Mouse (Mus musculus) limb, embryonic 14.5 days (tissue): ENCODE results near the gene Kmt2c. TPM values are rescaled to one million over a fixed set of nuclear protein-coding genes. Genes with fewer than 3 reads are reported as not detected.
"Not testable (repeated sequence)": the region's sequence is repeated elsewhere in the genome, so short reads cannot be mapped to it uniquely, and the experiment has no call there.

ENCODE experiments used
- ATAC-seq: fragments of 200-750 bp; cut with Nextera tagmentation; 2 replicates; pipeline ENCODE4 v1.8.0; 2017; ENCODE audit warnings: low read depth, moderate number of reproducible peaks, moderate TSS enrichment; ENCODE audit not compliant: low FRiP score
- DNase-seq: peaks from one replicate; pipeline ENCODE4 v3.0.0-alpha.2; 2015; ENCODE audit warnings: low spot score
- H3K27ac ChIP-seq: fragments of 300-500 bp; sonication (generic); replicated peaks from 2 replicates; pipeline ENCODE4 v1.5.1; 2014; ENCODE audit warnings: low read depth, mild to moderate bottlenecking, low read length, moderate library complexity, mixed read lengths
- H3K27me3 ChIP-seq: fragments of 300-500 bp; sonication (generic); 2 replicates; pipeline ENCODE4 v1.6.1; 2014; ENCODE audit warnings: low read length, mixed read lengths; ENCODE audit not compliant: control insufficient read depth, insufficient read depth
- H3K36me3 ChIP-seq: fragments of 300-500 bp; sonication (generic); 2 replicates; pipeline ENCODE4 v1.6.1; 2014; ENCODE audit warnings: mild to moderate bottlenecking, low read length, moderate library complexity, mixed read lengths; ENCODE audit not compliant: control insufficient read depth, insufficient read depth
- H3K4me1 ChIP-seq: fragments of 300-500 bp; sonication (generic); 2 replicates; pipeline ENCODE4 v1.6.1; 2014; ENCODE audit warnings: antibody characterized with exemption, low read length, mixed read lengths; ENCODE audit not compliant: control insufficient read depth, insufficient read depth
- H3K4me2 ChIP-seq: fragments of 300-500 bp; sonication (generic); replicated peaks from 2 replicates; pipeline ENCODE4 v1.6.1; 2014; ENCODE audit warnings: low read depth, mild to moderate bottlenecking, low read length, moderate library complexity; ENCODE audit not compliant: severe bottlenecking
- H3K4me3 ChIP-seq: fragments of 300-500 bp; sonication (generic); replicated peaks from 2 replicates; pipeline ENCODE4 v1.5.1; 2014; ENCODE audit warnings: low read length
- H3K9ac ChIP-seq: fragments of 300-500 bp; sonication (generic); 2 replicates; pipeline ENCODE4 v1.6.1; 2014; ENCODE audit warnings: mild to moderate bottlenecking, low read depth, low read length, moderate library complexity; ENCODE audit not compliant: severe bottlenecking
- H3K9me3 ChIP-seq: fragments of 300-500 bp; sonication (generic); 2 replicates; pipeline ENCODE4 v1.6.1; 2016; ENCODE audit warnings: low read length; ENCODE audit not compliant: control insufficient read depth
- POLR2A ChIP-seq: fragments of 200-500 bp; IDR thresholded peaks from 2 replicates; pipeline ENCODE4 v1.8.0; 2012; ENCODE audit warnings: inconsistent platforms, mild to moderate bottlenecking, moderate library complexity, borderline replicate concordance; ENCODE audit not compliant: insufficient read depth, insufficient read length; ENCODE audit errors: extremely low read depth
- WGBS: fragments of 180-500 bp; shearing (Covaris S2); extraction: QIAGEN DNeasy Blood & Tissue Kit; methylation state at CpG from one replicate; pipeline ENCODE4 v1.1.7; 2014; 5-methylcytosine and 5-hydroxymethylcytosine counted together
- polyA plus RNA-seq, 2 experiments: library from polyadenylated mRNA; depleted of rRNA in 1 of 2; stranded (reverse) in 1 of 2; unstranded in 1 of 2; fragments of >200 nt; fragmentation: Nextera tagmentation in 1 of 2; extraction: Ambion mirVana in 1 of 2; gene quantifications; 2 replicates each; pipeline versions ENCODE4 v1.2.1 to v1.2.3; 2012 to 2014

The Kmt2c gene
- polyA plus RNA-seq, 2 experiments = 19.8 to 26.5 TPM

DNA sequence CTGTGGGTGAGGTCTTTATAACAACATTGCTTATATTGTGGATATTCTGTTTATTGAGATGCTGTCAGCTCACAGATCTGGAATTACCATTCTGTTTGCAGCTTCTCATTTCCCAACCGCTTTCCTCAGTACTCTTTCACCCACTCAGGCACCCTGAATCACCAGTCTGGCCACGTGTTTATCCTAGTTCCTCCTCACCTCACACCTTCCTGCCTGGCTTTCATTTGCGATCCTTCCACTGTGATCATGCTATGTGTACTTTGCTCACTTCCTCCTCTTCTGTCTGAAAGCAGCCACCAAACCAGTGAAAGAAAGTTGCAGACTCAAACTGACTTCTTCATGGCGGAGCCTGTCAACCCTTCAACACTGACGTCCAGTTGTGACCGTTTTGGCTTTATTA is 255.5 kb downstream of the Kmt2c start:
- 0 out of 2 replicates have a peak, but pooled peaks cover 3% of the 10 kb centered on the region for H3K4me1 ChIP-seq
- no peaks in the 10 kb centered on the region for H3K27me3 ChIP-seq
- ATAC-seq (no peak), DNase-seq (no peak)
- WGBS = 85% methylated on average over 6 of the region's 6 CpGs
- H3K4me3 ChIP-seq = no peak overlapping the region
- no peak overlapping the region for H3K4me2 ChIP-seq
- peaks cover 5% of the 10 kb centered on the region; the same call in 1 of the 2 replicates for H3K36me3 ChIP-seq
- H3K9me3 ChIP-seq = no peaks in the 10 kb centered on the region
- H3K27ac ChIP-seq = no peak overlapping the region
- no peak overlapping the region for H3K9ac ChIP-seq
- no peak for TF ChIP-seq POLR2A

DNA sequence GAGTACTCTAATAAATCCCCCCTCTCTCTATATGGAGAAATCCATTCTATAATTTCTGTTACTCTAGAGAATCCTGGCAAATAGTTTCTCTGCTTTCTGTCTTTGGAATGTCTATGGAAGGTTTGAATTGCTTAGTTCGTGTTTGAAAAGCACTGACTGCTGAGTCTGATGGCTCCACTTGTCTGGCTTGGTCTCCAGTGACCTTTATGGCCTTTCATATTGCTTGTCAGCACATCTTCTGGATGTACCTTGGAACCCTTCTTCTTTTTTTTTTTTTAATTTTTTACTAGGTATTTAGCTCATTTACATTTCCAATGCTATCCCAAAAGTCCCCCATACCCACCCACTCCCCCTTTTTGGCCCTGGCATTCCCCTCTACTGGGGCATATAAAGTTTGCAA is 274.2 kb downstream of the Kmt2c start:
- not testable (repeated sequence) for H3K36me3 ChIP-seq, H3K27me3 ChIP-seq, H3K4me3 ChIP-seq, DNase-seq, H3K4me2 ChIP-seq, H3K27ac ChIP-seq, H3K9me3 ChIP-seq, ATAC-seq, H3K9ac ChIP-seq, H3K4me1 ChIP-seq
- WGBS = 86% methylated on average over 1 of the region's 1 CpGs

DNA sequence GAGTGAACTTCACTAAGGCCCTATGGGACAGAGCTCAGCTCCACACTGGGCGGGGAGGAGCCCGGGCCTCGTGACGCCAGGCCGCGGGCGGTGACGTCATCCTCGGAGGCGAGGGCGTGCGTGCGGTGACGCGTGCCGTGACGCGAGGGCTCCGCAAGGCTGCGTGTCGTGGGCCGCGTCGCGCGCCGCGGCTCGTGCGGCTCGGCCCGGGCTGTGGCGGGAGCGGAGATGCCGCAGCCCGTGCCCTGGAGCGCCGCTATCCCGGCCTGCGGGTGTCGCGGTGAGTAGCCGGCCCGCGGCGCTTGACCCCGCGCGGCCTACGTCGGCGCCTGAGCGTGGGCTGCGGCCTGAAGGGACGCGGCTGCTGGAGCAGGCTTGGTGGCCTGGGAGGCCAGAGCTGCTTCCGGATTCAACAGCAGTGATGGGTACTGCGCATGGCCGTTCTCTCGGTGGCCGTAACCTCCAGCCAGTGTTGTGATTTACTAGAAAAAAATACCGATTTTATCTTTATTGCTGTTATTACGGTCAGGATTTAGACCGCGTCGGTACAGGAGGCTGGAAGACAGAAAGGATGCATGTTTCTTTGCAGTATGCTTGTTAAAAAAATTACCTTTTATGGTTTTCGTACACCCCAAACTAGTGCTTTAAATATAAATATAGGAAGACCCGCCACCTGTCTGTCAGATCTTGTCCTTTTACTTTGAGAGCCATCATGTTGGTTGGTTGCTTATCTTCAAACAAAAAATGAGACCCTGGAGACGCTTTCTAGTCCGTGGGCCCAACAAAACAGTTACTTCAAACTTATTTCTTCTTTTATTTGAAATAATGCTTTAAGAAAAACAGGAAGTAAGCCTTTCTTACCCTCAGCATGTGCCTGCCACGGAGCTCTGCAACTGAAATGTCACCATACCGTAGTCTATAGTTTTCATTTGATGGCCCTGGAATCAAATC is 275.6 kb downstream of the Kmt2c start, which contains the start of gene E130116L18Rik:
E130116L18Rik (minus strand) TSS at position 402 of the 951 bp plus-strand sequence.
- Histone ChIP-seq H3K9me3 (no peaks in the 10 kb centered on the region), H3K4me2 (peak within 1 kb of the TSS; percentile 66), H3K36me3 (0 out of 2 replicates have a peak, but pooled peaks cover 4% of the 10 kb centered on the region), H3K27me3 (no peaks in the 10 kb centered on the region), H3K27ac (peak within 1 kb of the TSS; percentile 90), H3K9ac (peak within 1 kb of the TSS; percentile 91), H3K4me1 (peaks cover 6% of the 10 kb centered on the region; the same call in 1 of the 2 replicates), H3K4me3 (peak within 1 kb of the TSS; percentile 78)
- DNase-seq = peak; percentile 66
- whole genome bisulfite sequencing = 4% methylated on average over 51 of the region's 72 CpGs
- TF ChIP-seq POLR2A = peak; percentile 25; the same call in 1 of the 2 replicates
- ATAC-seq = peak; percentile 97

Other genes starting within 250 kb of the Kmt2c start
- 0.04 TPM in 1 of 2 replicates, not detected in the other for gene Cct8l1, start 17.3 kb upstream of the Kmt2c start, polyA plus RNA-seq (2012; rRNA removed)
- 0.12 TPM in 1 of 2 replicates, not detected in the other for gene Cct8l1, start 17.3 kb upstream of the Kmt2c start, polyA plus RNA-seq (2014; fragmentation: Nextera tagmentation; extraction: Ambion mirVana)
- gene Xrcc2, start 207.0 kb upstream of the Kmt2c start, polyA plus RNA-seq (2012; rRNA removed) = 11.7 and 14.1 TPM in 2 replicates
- 3.1 and 4.4 TPM in 2 replicates for gene Xrcc2, start 207.0 kb upstream of the Kmt2c start, polyA plus RNA-seq (2014; fragmentation: Nextera tagmentation; extraction: Ambion mirVana)